Mouse (Mus musculus): Measurements from ENCODE around the gene Cer1.

GRCm38 (mm10) chr4:82872121-82872520 is 12.8 kb downstream of the Cer1 start:
- TF ChIP-seq CTCF (IDR thresholded peaks at IDR 0.05; ENCODE audit: low read depth, low read length): no peak
- TF ChIP-seq POLR2A (IDR thresholded peaks at IDR 0.05; ENCODE audit: extremely low read depth, insufficient read depth, low read length): no peak

Measured in liver, adult 2 months (tissue).